Comparison of ENCODE assay signal across 15 mouse cellular contexts in the genomic region with DNA sequence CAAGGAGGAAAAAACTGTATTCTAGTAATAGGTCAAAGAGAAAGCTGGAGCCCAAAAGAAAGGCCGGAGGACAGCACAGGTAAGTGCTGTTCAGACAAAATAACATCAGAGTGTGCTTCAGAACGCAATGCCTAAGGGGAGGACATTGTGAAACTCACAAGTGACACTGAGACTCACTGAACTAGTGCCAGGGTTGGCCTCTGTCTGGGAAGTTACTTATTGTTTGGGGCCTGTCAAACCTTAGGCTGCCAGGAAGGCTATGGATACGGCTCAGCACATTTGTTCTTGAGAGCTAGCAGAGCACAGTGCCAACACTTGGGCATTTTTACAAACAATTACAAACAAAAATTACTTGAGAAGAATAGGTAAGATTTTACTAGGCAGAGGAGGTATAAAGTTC. TPM values are rescaled to one million over a fixed set of nuclear protein-coding genes. Genes with fewer than 3 reads are reported as not detected.
"Had no signal": no experiment of that assay in that cellular context is flagged by ENCODE, and none has a peak within 500 bp of the region (broad histone marks: within the 10 kb centered on the region; RNA-seq: fewer than 3 reads in every experiment).

No protein-coding gene starts in this region.

- H3K4me1 ChIP-seq: limb, embryonic 10.5 days; liver, embryonic 15.5 days; midbrain, embryonic 13.5 days had no signal

- H3K9ac ChIP-seq: liver, embryonic 15.5 days; lung, embryonic 15.5 days; midbrain, embryonic 13.5 days had no signal

- DNase-seq: right cerebral cortex, postnatal 14 days; thymus, postnatal 36 days had no signal

- H3K27me3 ChIP-seq: liver, embryonic 15.5 days; lung, embryonic 15.5 days; midbrain, embryonic 13.5 days had no signal

- ATAC-seq: hindbrain, postnatal 0 days; midbrain, embryonic 13.5 days had no signal

- H3K4me3 ChIP-seq: layer of hippocampus, adult 2 months; limb, embryonic 10.5 days; liver, embryonic 15.5 days; lung, embryonic 15.5 days; midbrain, embryonic 13.5 days had no signal

- H3K4me2 ChIP-seq: liver, embryonic 11.5 days; liver, embryonic 15.5 days; lung, embryonic 15.5 days; midbrain, embryonic 13.5 days had no signal

- H3K27ac ChIP-seq: hindbrain, postnatal 0 days; kidney, postnatal 0 days; layer of hippocampus, adult 2 months; limb, embryonic 10.5 days; liver, embryonic 15.5 days; lung, embryonic 15.5 days; midbrain, embryonic 13.5 days had no signal

- H3K36me3 ChIP-seq: limb, embryonic 10.5 days; liver, embryonic 15.5 days; lung, embryonic 15.5 days; midbrain, embryonic 13.5 days had no signal

- H3K9me3 ChIP-seq: limb, embryonic 10.5 days; liver, embryonic 15.5 days; lung, embryonic 15.5 days; midbrain, embryonic 13.5 days had no signal

RNA-seq across cellular contexts. Expression of gene Cxcl1, which starts 47.1 kb away (rescaled TPM):
- polyA plus RNA-seq: midbrain, embryonic 13.5 days; neural tube, embryonic 14.5 days had no signal

RNA-seq across cellular contexts. Expression of gene Cxcl15, which starts 49.6 kb away (rescaled TPM):
- polyA plus RNA-seq: hindbrain, postnatal 0 days; limb, embryonic 10.5 days; liver, embryonic 11.5 days; liver, embryonic 15.5 days; midbrain, embryonic 13.5 days; midbrain, postnatal 0 days; neural tube, embryonic 14.5 days; spleen, adult 2 months had no signal

RNA-seq across cellular contexts. Expression of gene Cxcl3, which starts 58.0 kb away (rescaled TPM):
- polyA plus RNA-seq: intestine, embryonic 14.5 days; limb, embryonic 10.5 days; liver, embryonic 15.5 days; midbrain, embryonic 13.5 days; neural tube, embryonic 14.5 days; stomach, embryonic 16.5 days had no signal

RNA-seq across cellular contexts. Expression of gene Cxcl2, which starts 59.8 kb away (rescaled TPM):
- polyA plus RNA-seq: intestine, embryonic 14.5 days; kidney, postnatal 0 days; limb, embryonic 10.5 days; liver, embryonic 15.5 days; lung, embryonic 15.5 days; midbrain, embryonic 13.5 days; neural tube, embryonic 14.5 days; stomach, embryonic 16.5 days had no signal
